ENCODE assay signal across 18 mouse cellular contexts in genomic region chr3:97800657-97801056, GRCm38 (mm10).
A peak's percentile ranks its signal among the peaks of the same experiment; 100 is the strongest.
DNase-seq lines count a peak whose midpoint lies in the region; ATAC-seq and TF ChIP-seq lines count a peak whose summit lies in the region.
"Had no signal": no experiment of that assay in that cellular context is flagged by ENCODE, and none has a peak within 500 bp of the region (broad histone marks: within the 10 kb centered on the region; RNA-seq: fewer than 3 reads in every experiment).

No protein-coding gene starts in this region.

- no peaks in the 10 kb centered on the region for H3K4me1 ChIP-seq in embryonic facial prominence, embryonic 13.5 days
- peaks cover 8% of the 10 kb centered on the region; the same call in 1 of the 2 replicates for H3K4me1 ChIP-seq in embryonic facial prominence, embryonic 10.5 days
- peaks cover 87% of the 10 kb centered on the region for H3K4me1 ChIP-seq in heart, embryonic 13.5 days
- H3K4me1 ChIP-seq in limb, embryonic 13.5 days = peaks cover 19% of the 10 kb centered on the region; the same call in 1 of the 2 replicates
- peaks cover 14% of the 10 kb centered on the region for H3K4me1 ChIP-seq in limb, embryonic 10.5 days
- peaks cover 54% of the 10 kb centered on the region for H3K4me1 ChIP-seq in heart, postnatal 0 days (ENCODE audit: control insufficient read depth, insufficient read depth)
- H3K4me1 ChIP-seq: embryonic facial prominence, embryonic 12.5 days had no signal

- no peaks in the 10 kb centered on the region for H3K36me3 ChIP-seq in embryonic facial prominence, embryonic 13.5 days
- no peaks in the 10 kb centered on the region for H3K36me3 ChIP-seq in embryonic facial prominence, embryonic 10.5 days (replicated peaks)
- H3K36me3 ChIP-seq in heart, embryonic 13.5 days = no peaks in the 10 kb centered on the region
- H3K36me3 ChIP-seq in limb, embryonic 13.5 days = no peaks in the 10 kb centered on the region
- H3K36me3 ChIP-seq in limb, embryonic 10.5 days = no peaks in the 10 kb centered on the region
- no peaks in the 10 kb centered on the region for H3K36me3 ChIP-seq in heart, postnatal 0 days (replicated peaks; ENCODE audit: control insufficient read depth, insufficient read depth, low read length)
- H3K36me3 ChIP-seq: embryonic facial prominence, embryonic 12.5 days; lung, embryonic 15.5 days had no signal

- no peak for TF ChIP-seq CTCF in heart, postnatal 0 days (IDR thresholded peaks at IDR 0.05; ENCODE audit: low read depth)

- H3K27ac ChIP-seq in embryonic facial prominence, embryonic 13.5 days = peak overlapping the region; percentile 23; the same call in 1 of the 2 replicates
- H3K27ac ChIP-seq in embryonic facial prominence, embryonic 10.5 days (replicated peaks) = no peak overlapping the region
- H3K27ac ChIP-seq in heart, embryonic 13.5 days (replicated peaks) = peak overlapping the region; percentile 94
- H3K27ac ChIP-seq in limb, embryonic 13.5 days = no peak overlapping the region
- no peak overlapping the region for H3K27ac ChIP-seq in limb, embryonic 10.5 days
- peak overlapping the region; percentile 95 for H3K27ac ChIP-seq in heart, postnatal 0 days (ENCODE audit: low read depth)
- H3K27ac ChIP-seq: embryonic facial prominence, embryonic 12.5 days; hindbrain, embryonic 14.5 days; lung, embryonic 15.5 days; stomach, postnatal 0 days had no signal

- H3K4me2 ChIP-seq in embryonic facial prominence, embryonic 13.5 days = no peak overlapping the region
- H3K4me2 ChIP-seq in heart, embryonic 13.5 days = no peak overlapping the region
- no peak overlapping the region for H3K4me2 ChIP-seq in limb, embryonic 13.5 days (replicated peaks)
- H3K4me2 ChIP-seq in heart, postnatal 0 days (ENCODE audit: low read depth, low read length) = no peak overlapping the region
- H3K4me2 ChIP-seq: embryonic facial prominence, embryonic 12.5 days; hindbrain, embryonic 14.5 days; liver, embryonic 11.5 days; lung, embryonic 15.5 days had no signal

- H3K4me3 ChIP-seq in embryonic facial prominence, embryonic 13.5 days = no peak overlapping the region
- no peak overlapping the region for H3K4me3 ChIP-seq in embryonic facial prominence, embryonic 10.5 days
- no peak overlapping the region for H3K4me3 ChIP-seq in heart, embryonic 13.5 days
- no peak overlapping the region for H3K4me3 ChIP-seq in limb, embryonic 13.5 days
- H3K4me3 ChIP-seq in limb, embryonic 10.5 days = no peak overlapping the region
- no peak overlapping the region for H3K4me3 ChIP-seq in heart, postnatal 0 days (ENCODE audit: low read depth, low read length)
- H3K4me3 ChIP-seq: embryonic facial prominence, embryonic 12.5 days; lung, embryonic 15.5 days had no signal

- TF ChIP-seq EP300 in heart, postnatal 0 days (IDR thresholded peaks at IDR 0.05; ENCODE audit: low read depth) = no peak

- H3K27me3 ChIP-seq in embryonic facial prominence, embryonic 13.5 days = no peaks in the 10 kb centered on the region
- H3K27me3 ChIP-seq in embryonic facial prominence, embryonic 10.5 days (replicated peaks; ENCODE audit: low read depth, poor library complexity, severe bottlenecking) = no peaks in the 10 kb centered on the region
- H3K27me3 ChIP-seq in heart, embryonic 13.5 days (replicated peaks) = no peaks in the 10 kb centered on the region
- no peaks in the 10 kb centered on the region for H3K27me3 ChIP-seq in limb, embryonic 13.5 days
- H3K27me3 ChIP-seq in limb, embryonic 10.5 days (ENCODE audit: low read depth, poor library complexity, severe bottlenecking) = no peaks in the 10 kb centered on the region
- no peaks in the 10 kb centered on the region for H3K27me3 ChIP-seq in heart, postnatal 0 days (ENCODE audit: control insufficient read depth, insufficient read depth, low read length)
- H3K27me3 ChIP-seq: embryonic facial prominence, embryonic 12.5 days; lung, embryonic 15.5 days had no signal

- 76% methylated on average over 5 of the region's 5 CpGs for WGBS in embryonic facial prominence, embryonic 13.5 days
- 81% methylated on average over 5 of the region's 5 CpGs for WGBS in embryonic facial prominence, embryonic 10.5 days
- 75% methylated on average over 5 of the region's 5 CpGs for WGBS in heart, embryonic 13.5 days
- WGBS in limb, embryonic 13.5 days = 71% methylated on average over 5 of the region's 5 CpGs
- WGBS in limb, embryonic 10.5 days = 90% methylated on average over 5 of the region's 5 CpGs
- WGBS in heart, postnatal 0 days = 69% methylated on average over 5 of the region's 5 CpGs

- 0 out of 2 replicates have a peak, but pooled peaks have one; percentile 26 for ATAC-seq in embryonic facial prominence, embryonic 13.5 days (ENCODE audit: insufficient number of reproducible peaks, insufficient read depth, low FRiP score, low TSS enrichment, low read depth)
- ATAC-seq in heart, embryonic 13.5 days (ENCODE audit: extremely low read depth, insufficient number of reproducible peaks, low FRiP score, low TSS enrichment) = no peak
- ATAC-seq in limb, embryonic 13.5 days (ENCODE audit: low FRiP score, low read depth) = 0 out of 2 replicates have a peak, but pooled peaks have one; percentile 28
- no peak for ATAC-seq in heart, postnatal 0 days (ENCODE audit: insufficient read depth, low read depth)

- no peaks in the 10 kb centered on the region for H3K9me3 ChIP-seq in embryonic facial prominence, embryonic 13.5 days
- H3K9me3 ChIP-seq in embryonic facial prominence, embryonic 10.5 days = no peaks in the 10 kb centered on the region
- no peaks in the 10 kb centered on the region for H3K9me3 ChIP-seq in heart, embryonic 13.5 days
- H3K9me3 ChIP-seq in limb, embryonic 13.5 days = no peaks in the 10 kb centered on the region
- H3K9me3 ChIP-seq in limb, embryonic 10.5 days (replicated peaks) = no peaks in the 10 kb centered on the region
- no peaks in the 10 kb centered on the region for H3K9me3 ChIP-seq in heart, postnatal 0 days (replicated peaks; ENCODE audit: control insufficient read depth, low read length)
- H3K9me3 ChIP-seq: embryonic facial prominence, embryonic 12.5 days; lung, embryonic 15.5 days had no signal

- no peak overlapping the region for H3K9ac ChIP-seq in embryonic facial prominence, embryonic 13.5 days
- H3K9ac ChIP-seq in heart, embryonic 13.5 days = no peak overlapping the region
- no peak overlapping the region for H3K9ac ChIP-seq in limb, embryonic 13.5 days
- no peak overlapping the region for H3K9ac ChIP-seq in heart, postnatal 0 days (replicated peaks; ENCODE audit: low read depth, low read length)
- H3K9ac ChIP-seq: embryonic facial prominence, embryonic 12.5 days; hindbrain, embryonic 14.5 days; lung, embryonic 15.5 days had no signal

- DNase-seq in embryonic facial prominence, embryonic 10.5 days (ENCODE audit: low spot score) = no peak
- no peak for DNase-seq in heart, adult 8-10 months (ENCODE audit: low spot score)
- no peak for DNase-seq in limb, embryonic 10.5 days (ENCODE audit: low spot score)
- no peak for DNase-seq in heart, postnatal 0 days (ENCODE audit: low spot score)
- no peak for DNase-seq in ovary, postnatal 10 days (ENCODE audit: low spot score)
- DNase-seq: adrenal gland, adult 2 months; cerebellum, adult 18-20 months; gastrocnemius, postnatal 25 days; kidney, adult 2 months; midbrain, embryonic 14.5 days had no signal

Comparison
In these comparisons a context has a peak if more than half of its experiments do, and no peak if none do; other contexts are left out.
1. H3K27ac ChIP-seq: peak in embryonic facial prominence, embryonic 13.5 days (single experiment), heart, embryonic 13.5 days (single experiment) and heart, postnatal 0 days (single experiment); none in embryonic facial prominence, embryonic 10.5 days (single experiment), limb, embryonic 13.5 days (single experiment) and limb, embryonic 10.5 days (single experiment).
2. ATAC-seq: peak in embryonic facial prominence, embryonic 13.5 days (single experiment) and limb, embryonic 13.5 days (single experiment); none in heart, embryonic 13.5 days (single experiment) and heart, postnatal 0 days (single experiment).